Mouse (Mus musculus) thymus, postnatal 4 days (tissue): ENCODE data around the gene Obp2a.
"Not testable (repeated sequence)": the region's sequence is repeated elsewhere in the genome, so short reads cannot be mapped to it uniquely, and the experiment has no call there.

Experiments used
- DNase-seq: peaks from one replicate; pipeline ENCODE4 v3.0.0; 2021

Obp2a gene

DNA sequence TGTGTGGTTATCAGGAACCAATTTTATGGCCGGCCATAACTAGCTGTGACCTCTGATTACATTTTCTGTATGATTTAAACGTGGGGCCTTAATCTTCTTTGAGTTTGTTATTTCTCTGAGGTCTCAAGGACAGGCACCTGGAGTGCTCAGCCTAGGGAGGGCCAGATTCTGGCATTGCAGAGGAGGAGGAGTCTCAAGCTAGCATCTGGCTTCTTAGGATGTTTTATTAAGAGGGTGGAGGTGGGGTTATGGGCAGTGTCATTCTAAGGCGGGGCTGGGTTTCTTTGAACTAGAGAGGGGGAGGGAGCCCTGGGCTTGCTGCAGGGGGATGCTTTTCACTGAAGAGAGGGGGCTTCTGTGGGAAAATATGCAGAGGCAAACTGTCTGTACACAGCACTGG is 11.8 kb downstream of the Obp2a start:
- DNase-seq = not testable (repeated sequence)

DNA sequence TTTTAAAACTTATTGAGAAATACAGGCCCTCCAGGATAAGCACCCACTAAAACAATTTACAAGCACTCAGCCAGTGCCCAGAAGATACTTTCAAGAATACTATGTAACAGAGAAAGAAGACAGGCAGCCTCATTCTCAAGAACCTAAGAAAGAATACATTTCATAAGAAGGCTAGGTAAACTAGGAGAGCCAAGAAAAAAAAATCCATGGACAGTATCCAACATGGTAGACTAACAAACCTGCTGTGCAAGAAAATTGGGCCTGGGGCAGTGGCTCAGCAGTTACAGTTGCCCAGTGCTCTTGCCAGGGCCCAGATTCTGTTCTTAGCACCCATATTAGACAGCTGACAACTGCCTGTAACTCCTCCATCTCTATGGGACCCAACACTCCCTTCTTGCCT is 17.4 kb downstream of the Obp2a start:
- no peak for DNase-seq

DNA sequence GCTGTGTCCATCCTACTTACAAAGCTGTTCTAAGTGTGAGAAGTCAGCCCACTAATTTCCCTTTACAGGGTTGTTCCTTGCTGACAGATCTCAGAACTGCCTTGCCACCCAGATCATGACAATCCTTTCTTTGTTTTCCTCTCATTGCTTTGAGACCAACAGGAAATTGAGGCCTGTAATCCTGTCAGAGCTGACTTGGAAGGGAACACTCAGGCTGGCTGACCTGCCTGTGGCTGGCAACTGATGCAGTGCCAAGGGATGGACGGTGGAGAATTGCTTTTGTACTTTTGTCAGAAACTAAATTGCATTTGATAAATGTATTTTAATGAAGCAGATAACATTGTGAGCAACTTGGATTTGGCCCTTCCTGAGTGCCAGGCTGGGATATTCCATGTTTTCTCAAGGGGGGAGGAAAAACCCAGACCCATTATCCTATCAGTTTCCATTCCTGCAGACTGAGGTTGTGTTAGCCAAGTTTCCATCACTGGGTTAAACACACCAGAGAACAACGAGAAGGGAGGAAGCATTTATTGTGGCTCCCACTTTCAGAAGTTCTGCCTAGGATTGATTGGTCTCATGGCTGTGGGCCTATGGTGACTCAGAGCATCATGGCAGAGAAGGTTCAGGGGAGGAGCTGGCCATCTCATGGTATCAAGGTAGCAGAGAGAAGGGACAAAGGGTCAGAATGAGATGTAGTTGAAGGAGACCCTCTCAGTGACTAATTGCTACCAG is 33.5 kb downstream of the Obp2a start:
- DNase-seq = no peak

- not testable (repeated sequence) for DNase-seq
Observed at GRCm38 (mm10) chr2:25736709-25737108, 36.9 kb downstream of the Obp2a start, which contains the start of gene Obp2b. Gene Obp2b (plus strand): TSS chr2:25737009.

DNA sequence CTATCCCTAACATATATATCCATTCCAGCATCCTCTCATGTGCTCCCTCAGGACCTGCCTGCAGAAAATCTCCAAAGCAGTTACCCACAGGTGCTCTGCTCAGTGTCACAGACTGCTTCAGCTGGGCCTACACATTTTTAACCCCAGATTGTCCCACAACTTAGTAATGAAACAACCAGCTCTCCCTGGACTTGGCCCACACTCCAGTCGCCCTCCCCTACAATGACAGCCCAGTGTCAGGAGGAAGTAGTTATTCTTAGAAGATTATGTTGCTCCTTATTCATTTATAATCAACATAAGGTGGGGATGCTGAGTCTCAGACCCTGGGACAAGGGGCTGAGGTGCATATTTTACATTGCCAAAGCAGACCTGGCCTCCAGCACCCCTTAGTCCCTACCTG is 41.8 kb downstream of the Obp2a start:
- no peak for DNase-seq
